Mouse (Mus musculus) CH12.LX (cell line): Measurements from ENCODE around the gene Tcf25.

Source experiments
- CTCF ChIP-seq, 2 experiments: IDR thresholded peaks in 1 of 2; conservative IDR thresholded peaks in 1 of 2; 2 replicates each; pipeline ENCODE4 v1.5.1; 2011 to 2012; ENCODE audit warnings: low read depth in 2 of 2, low read length in 2 of 2, improper control_type of control experiment in 1 of 2, inconsistent platforms in 1 of 2, mild to moderate bottlenecking in 1 of 2, moderate library complexity in 1 of 2
- ELF1 ChIP-seq: IDR thresholded peaks from 2 replicates; pipeline ENCODE4 v1.6.1; 2014; ENCODE audit warnings: low read depth, mild to moderate bottlenecking, inconsistent platforms, low read length, improper control_type of control experiment
- MAFK ChIP-seq: IDR thresholded peaks from 2 replicates; pipeline ENCODE4 v1.6.1; 2011; ENCODE audit warnings: low read length, improper control_type of control experiment; ENCODE audit not compliant: insufficient replicate concordance
- MYC ChIP-seq: IDR thresholded peaks from 2 replicates; pipeline ENCODE4 v1.6.1; 2011; ENCODE audit warnings: low read depth, mild to moderate bottlenecking, improper control_type of control experiment, low read length
- NELFE ChIP-seq: IDR thresholded peaks from 2 replicates; pipeline ENCODE4 v1.6.1; 2011; ENCODE audit warnings: low read depth, low read length, improper control_type of control experiment
- PAX5 ChIP-seq: IDR thresholded peaks from 2 replicates; pipeline ENCODE4 v1.6.1; 2012; ENCODE audit warnings: low read length, inconsistent platforms, mixed read lengths
- POLR2A ChIP-seq: IDR thresholded peaks from 2 replicates; pipeline ENCODE4 v1.6.1; 2011; ENCODE audit warnings: low read depth, mild to moderate bottlenecking, improper control_type of control experiment, low read length
- POLR2AphosphoS2 ChIP-seq: IDR thresholded peaks from 2 replicates; pipeline ENCODE4 v1.6.1; 2011; ENCODE audit warnings: low read depth, low read length, improper control_type of control experiment
- TCF12 ChIP-seq: IDR thresholded peaks from 2 replicates; pipeline ENCODE4 v1.6.1; 2014; ENCODE audit warnings: low read depth, mild to moderate bottlenecking, inconsistent platforms, low read length, improper control_type of control experiment
- ZNF384 ChIP-seq: IDR thresholded peaks from 2 replicates; pipeline ENCODE4 v1.6.1; 2012; ENCODE audit warnings: low read depth, low read length, improper control_type of control experiment, inconsistent platforms

DNA sequence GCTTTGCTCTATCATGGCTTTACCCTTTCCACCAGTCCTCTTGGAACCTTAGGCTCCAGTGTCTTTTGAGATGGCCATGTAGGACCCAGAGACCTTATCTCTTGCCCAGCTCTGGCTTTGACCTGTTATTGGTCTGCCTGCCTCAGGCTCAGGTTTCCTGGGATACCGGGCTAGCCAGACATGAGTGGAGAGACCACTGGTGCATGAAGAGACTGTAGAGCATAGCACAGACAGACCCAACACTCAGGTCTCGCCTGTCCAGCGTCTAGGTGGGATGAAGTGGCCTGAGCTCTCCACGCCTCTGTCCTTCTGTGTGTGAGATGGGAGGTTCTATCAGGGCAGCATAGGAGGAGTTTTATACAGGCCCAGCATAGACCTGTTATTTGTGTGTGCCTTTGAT is 24.5 kb upstream of the Tcf25 start:
- no peak for TF ChIP-seq TCF12
- no peak for TF ChIP-seq CTCF (conservative IDR thresholded peaks at IDR 0.05 in 1 of 2, IDR thresholded peaks at IDR 0.05 in 1 of 2; ENCODE audit: low read depth in 2 of 2, low read length in 2 of 2)
- no peak for TF ChIP-seq NELFE
- TF ChIP-seq PAX5, result no peak
- no peak for TF ChIP-seq POLR2A
- no peak for TF ChIP-seq MYC
- TF ChIP-seq POLR2AphosphoS2, result no peak
- no peak for TF ChIP-seq ZNF384
- TF ChIP-seq MAFK, result no peak
- no peak for TF ChIP-seq ELF1
